Mouse (Mus musculus) layer of hippocampus, postnatal 14 days (tissue): ENCODE results near the gene Wnk2. TPM values are rescaled to one million over a fixed set of nuclear protein-coding genes. Genes with fewer than 3 reads are reported as not detected.
"Not testable (repeated sequence)": the region's sequence is repeated elsewhere in the genome, so short reads cannot be mapped to it uniquely, and the experiment has no call there.

ENCODE experiments used
- DNase-seq, 2 experiments: peaks; one replicate each; pipeline ENCODE4 v3.0.0; 2021 to 2022; ENCODE audit warnings: low spot score in 2 of 2, mixed read lengths in 1 of 2
- total RNA-seq, 2 experiments: library from RNA; stranded (reverse); gene quantifications; 2 replicates each; pipeline ENCODE4 v1.2.3; 2021

Gene Wnk2
- total RNA-seq, 2 experiments from 2014 or later, result 91.9 to 99.8 TPM

DNA sequence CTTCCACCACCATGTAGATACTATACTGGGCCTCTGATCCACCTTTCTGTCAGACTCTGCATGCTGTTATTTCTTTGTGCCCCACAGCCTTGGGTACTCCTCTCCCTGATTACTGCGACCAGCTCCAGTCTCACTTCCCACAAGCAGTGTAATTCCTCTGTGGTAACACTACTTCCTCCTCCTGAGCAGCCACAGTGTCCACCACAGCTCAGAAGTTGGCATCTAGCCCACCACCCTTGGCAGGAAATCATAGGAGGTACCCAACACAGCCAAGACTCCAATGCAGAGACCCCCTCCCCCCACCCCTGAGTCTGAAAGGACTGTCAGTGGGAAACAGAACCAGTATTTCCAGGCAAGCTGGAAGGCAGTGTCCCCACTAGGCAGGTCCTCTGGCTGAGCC, 47.4 kb downstream of the Wnk2 start:
- peak; percentile 73 to 88 for DNase-seq

DNA sequence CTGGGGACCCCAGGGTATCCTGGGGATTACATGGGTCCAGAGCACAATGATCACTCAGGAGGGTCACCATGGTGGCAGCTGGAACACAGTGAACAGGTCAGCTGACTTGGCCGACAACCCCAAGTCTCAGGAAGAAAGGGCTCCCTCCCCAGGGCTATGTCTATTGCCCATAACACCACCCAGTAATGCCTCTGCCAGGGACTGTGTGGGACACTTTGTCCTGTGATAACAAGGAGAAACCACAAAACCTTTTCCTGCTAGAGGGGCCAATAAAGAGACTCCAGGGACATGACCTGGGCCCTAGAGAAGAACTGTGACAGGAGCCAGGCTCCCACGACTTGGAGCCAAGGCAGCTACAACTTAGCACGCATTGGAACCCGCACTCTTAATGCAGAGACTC, 51.0 kb downstream of the Wnk2 start:
- peak in 1 of 2 experiments; percentile 29 for DNase-seq

DNA sequence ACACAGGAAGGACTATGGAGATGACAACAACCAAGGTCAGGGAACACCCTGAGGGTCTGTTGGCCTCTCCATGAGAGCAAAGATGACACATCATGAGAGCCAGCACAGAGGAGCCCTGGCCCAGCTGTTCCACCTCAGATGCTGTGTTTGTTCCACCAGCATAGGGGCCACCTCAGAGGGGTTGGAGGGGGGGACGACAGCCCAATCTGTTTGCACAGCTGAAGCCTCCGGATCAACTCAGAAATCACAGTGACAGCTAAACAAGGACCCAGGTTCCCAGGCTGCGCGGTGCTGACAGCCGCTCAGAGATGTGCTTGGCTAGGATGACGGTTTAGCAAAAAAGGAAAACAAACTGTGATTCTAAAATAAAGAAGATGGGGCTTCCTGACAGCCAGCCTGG, 53.1 kb downstream of the Wnk2 start:
- DNase-seq, result peak in 1 of 2 experiments; percentile 27

DNA sequence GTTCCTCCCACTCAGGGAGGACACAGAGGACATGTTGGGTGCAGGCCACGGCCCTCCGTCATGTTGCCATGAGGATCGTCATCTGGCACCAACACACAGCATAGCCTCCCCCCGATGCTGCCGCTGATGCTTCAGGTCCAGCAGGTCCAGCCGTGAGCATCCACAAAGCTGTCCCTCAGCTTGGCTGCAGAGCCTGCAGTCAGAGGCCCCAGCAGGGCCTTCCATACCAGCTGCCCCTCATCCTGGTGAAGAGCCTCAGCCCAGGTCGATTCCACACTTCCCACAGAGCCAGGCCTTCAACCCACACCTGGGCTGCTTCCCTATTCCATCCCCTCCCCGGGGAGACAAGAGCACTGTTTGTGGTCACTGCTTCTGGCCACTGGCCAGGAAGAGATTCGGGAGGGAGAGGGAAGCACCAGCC, 54.3 kb downstream of the Wnk2 start:
- no peak for DNase-seq

DNA sequence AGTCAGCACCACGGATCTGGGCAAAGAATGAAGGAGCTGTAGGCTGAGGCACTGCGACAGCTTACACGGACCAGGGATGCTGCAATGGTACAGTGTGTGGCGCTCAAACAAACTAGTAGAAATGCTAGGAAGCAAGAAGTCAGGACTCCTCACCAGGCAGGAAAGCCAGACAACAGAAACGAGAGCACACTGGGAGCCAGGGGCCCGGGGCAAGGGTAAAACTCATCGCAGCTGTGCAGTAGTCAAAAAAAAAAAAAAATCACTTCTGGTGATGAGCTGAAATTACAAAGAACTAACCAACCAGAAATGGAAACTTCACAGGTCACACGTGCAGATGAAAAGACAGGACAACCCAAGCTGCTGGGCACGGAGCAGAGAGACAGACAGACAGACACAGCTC, 55.2 kb downstream of the Wnk2 start:
- DNase-seq, result no peak

DNA sequence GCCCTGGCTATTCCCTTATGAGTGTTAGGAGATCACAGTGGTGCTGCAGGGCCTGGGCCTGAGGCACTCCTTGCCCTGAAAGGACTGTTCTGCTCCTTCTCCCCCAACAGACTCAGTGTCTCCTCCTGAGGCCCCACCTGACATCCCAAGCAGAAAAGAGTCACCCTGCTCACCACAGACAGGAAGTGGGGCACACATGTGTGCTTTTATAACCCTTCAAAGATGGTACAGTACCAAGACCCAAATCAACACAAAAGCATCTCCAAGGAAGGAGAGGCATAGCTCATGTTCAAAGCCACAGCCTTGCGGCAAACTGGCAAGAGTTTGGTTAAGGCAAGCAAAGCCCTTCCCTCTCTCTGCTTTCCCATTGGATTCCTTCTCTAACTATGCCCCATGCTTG, 57.6 kb downstream of the Wnk2 start:
- no peak for DNase-seq

DNA sequence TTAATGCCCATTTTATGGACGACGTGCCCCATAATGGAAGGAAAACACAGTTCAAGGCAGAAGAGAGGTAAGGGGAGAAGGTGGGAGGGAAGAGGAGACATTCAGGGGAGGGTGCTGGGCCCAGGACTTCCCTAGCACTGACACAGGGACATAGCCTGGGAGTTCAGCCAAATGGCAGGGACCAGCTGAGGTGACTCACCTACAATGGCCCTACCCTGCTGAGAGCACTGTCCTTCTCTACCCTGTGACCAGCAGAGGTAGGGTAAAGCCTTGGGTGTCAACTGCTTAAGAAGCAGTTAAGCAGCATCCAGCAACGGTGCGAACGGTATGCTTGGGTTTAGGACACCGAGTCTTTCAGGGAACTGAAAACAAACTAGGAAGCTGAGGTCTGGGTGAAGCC, 58.9 kb downstream of the Wnk2 start:
- no peak for DNase-seq

DNA sequence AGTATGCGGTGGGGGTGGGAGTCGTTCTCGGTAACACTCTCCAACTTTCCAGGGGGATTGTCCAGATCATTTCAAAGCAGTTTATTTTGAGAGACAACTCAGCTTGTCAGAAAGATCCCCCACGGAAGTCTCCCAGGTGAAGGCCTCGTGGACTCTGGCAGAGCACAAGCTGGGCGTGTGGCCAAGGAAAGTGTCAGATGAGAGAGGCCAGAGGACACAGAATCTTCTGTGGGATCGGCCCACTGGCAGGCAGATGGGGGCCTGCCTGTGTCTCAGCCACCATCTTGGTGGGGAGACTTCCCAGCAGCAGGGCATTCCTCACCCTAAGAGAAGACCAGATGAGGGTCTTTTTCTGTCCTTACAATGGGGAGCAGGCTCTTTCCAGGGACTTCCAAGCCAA, 60.4 kb downstream of the Wnk2 start:
- no peak for DNase-seq

DNA sequence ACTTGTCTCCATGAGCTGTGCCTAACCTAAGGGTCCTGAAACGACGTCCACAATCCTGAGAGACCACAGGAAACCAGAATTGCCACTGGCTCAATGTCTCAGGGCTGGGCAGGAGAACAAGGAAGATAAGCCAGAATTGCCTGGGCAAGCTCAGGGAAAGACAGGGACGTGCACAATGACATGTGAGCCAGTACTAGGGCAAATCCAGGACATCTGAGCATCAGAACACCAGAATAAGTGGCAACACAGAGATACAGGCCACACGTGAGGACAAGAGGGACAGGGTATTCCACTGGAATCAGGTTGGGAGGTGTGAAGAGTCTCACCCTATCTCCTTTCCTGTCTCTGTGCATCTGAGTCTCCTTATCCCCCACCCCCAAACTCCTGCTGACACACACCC, 61.4 kb downstream of the Wnk2 start:
- no peak for DNase-seq

DNA sequence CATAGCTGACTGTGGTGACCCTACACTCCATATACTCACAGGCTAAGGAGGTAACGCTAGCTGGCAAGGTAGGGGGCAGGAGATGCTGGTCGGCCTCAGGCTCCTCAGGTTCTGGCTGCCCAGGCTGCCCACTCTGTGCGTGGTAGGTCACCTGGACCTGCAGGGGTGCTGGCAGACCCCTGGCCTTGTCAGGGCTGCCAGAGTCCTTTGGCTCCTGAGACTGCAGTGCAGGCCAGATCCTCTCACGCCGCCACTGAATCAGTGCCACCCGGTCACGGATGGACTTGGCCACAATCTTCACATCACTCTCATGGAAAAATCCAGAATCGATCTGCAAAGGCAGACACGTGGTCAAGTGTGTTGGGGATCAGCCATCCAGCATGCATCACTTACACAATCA, 62.6 kb downstream of the Wnk2 start:
- no peak for DNase-seq

DNA sequence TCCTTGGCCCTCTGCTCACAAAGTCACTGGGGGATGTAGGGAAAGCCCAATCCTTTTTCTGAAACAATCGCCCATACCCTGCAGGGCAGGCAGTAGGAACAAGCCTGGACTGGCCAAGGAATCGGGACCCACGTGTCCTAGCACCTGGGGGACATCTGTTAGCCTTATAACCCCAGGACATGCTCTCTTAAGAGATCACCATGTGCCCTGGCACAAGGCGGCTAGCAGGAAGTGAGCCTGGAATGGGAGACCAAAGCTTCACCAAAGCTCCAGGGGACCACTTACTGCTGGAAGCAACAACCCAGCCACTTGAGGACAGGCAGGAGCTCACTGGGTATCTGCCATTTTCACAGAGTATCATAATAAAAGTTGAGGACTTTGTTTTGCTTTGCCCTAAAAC, 63.0 kb downstream of the Wnk2 start:
- no peak for DNase-seq

DNA sequence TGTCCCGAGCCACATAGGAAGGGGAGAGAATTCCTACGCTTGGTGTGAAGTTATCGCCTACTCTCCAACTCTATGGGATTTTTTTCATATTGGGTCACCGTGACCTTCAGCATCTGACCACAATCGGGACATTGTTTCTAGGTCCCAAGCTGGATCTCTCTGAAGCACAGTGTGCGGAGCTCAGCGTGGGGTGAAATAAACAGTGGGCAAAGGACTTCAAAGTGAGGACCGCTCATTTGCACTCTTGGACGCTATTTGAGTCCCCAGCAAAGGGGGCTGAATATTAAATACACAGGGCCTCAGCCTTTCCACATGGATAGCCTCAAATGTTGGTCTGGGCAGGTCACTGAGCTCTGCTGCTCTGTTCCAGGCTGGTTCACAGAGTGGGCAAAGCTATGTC, 63.9 kb downstream of the Wnk2 start:
- DNase-seq, result peak; percentile 34 to 71

DNA sequence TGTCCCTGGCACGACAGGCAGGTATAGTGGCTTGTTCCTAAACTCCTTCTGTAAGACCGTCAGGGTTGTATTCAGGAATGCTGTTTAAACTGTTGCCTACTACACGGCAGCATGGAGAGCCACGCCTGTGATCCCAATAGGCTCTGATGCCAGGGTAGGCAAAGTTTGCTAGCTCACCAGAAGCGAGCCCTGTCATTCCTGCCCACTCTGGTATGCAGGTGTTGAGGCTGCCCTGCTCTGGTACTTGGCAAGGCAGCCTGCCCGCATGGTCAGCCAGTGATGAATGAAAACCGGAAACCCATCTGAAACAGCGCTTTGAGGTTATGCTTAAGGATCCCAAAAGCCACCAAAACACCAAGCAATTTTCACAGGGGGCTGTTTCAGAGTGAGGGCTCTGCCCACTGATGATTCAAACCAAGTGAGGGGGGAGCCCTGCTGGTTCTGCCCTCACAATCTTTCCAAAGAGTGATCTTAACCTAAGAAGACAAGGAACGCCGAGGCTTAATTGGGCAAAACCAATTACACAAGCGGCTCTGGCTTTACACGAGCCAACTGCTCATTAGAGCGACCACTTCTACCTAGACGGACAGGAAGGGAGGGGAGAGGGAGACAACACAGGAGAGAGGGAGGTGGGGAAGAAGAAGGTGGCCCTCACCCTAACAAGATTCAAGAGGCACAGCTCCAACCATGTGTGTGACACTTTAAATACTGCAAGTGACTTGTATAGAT, 65.5 kb downstream of the Wnk2 start:
- DNase-seq, result no peak

DNA sequence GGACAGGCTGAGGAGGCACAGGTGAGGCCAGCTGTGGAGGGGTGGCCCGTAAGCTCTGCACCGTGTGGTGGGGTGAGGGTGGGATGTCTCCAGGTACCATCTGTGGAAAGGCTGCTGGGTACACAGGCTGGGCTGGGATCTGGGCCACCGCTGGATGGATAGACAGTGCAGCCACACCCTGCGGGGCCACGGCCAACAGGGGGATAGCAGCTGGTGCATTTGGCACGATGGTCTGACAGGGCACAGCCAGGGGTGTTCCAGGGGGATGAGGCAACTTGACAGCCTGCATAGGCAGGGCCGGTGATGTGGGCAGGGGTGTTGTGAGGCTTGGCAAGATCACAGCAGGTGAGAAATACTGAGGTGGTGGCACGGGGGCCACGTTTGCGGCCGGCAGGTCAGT, 71.6 kb downstream of the Wnk2 start:
- DNase-seq, result no peak

DNA sequence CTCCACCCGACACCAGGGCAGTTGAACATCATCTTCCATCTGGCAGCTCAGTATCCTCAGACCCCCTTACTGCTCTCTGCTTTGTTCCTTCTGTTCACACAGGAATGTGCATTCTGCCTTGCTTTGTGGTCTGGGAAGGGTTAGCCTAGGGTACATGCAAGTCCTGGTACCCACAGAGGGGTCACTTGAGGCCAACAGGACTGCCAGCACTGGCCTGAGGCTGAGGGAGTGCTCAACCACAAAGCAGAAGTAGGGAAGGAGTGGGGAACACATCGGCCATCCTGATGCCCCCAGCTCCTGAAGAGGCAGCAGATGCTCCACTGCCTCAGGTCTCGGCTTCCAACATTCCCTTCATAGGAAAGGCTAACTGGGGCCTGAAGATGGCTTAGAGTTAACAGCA, 72.4 kb downstream of the Wnk2 start:
- DNase-seq, result no peak

DNA sequence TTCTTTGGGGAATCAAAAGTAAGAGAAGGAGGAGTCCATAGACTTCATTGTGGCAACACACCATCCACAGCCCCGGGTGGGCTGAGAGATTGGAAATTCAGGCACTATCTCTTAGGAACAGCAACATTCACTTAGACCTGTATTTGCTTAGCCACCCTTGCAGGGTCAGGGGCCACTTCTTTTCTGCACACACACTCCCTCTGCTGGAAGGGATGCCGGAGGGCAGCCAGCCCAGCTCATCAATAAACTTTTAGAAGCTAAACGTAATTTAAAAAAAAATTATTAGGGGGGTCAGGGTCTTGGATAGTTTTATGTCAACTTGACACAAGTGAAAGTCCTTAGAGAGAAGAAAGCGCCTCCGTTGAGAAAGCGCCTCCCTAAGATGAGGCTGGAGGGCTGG, 74.5 kb downstream of the Wnk2 start:
- no peak for DNase-seq

DNA sequence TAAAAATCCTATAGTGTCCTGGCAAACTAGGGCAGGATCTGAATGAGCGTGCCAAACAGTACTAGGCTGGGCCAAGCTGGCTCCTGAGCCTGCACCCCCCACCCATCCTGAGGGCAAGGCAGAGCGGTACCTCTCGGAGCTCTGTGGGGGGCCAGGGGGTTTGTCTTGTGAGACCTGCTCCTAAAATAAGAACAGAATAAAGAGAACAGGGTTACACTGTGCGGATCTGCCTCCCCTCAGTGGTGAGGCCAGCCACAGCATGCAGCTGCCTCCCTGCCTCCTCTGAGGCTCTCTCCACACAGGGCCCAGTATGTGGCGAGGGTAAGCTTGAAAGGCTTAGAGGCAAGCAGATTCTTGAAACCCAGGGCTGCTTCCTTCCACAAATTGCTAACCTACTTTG, 76.0 kb downstream of the Wnk2 start:
- no peak for DNase-seq

DNA sequence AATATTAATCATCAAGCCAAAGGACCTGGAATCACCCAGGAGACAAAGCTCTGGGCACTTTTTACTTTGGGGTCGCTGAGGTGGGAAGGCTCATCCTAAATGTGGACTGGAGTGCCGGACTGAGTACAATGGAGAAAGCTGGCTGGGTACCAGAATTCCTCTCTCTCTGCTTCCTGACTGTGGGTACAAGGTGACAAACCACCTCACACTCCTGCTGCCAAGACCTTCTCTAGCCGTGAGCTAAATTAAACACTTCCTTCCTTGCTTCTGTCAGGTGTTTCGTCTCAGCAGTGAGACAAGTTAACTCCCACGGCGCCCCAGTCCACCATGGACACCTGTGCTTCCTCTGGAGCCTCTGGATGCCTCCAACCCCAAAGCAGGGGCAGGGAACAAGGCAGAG, 77.8 kb downstream of the Wnk2 start:
- DNase-seq, result no peak

DNA sequence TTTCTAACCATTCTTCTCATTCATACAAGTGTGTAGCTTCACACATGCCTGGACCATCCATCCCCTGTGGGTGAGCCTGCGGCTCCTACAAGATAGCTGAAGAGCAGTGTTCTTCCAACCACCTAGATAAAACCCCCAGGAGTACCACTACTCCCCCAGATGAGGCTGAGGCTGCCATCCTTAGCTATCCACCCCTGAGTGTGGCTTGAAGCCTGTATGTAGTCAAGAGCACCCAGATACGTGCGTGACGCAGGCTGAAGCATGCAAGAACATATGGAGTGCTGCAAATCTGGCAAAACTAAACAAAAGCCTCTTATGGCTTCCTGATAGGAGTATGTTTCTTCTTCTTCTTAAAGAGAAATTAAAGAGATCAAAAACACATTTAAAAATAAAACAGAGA, 78.4 kb downstream of the Wnk2 start:
- no peak for DNase-seq

DNA sequence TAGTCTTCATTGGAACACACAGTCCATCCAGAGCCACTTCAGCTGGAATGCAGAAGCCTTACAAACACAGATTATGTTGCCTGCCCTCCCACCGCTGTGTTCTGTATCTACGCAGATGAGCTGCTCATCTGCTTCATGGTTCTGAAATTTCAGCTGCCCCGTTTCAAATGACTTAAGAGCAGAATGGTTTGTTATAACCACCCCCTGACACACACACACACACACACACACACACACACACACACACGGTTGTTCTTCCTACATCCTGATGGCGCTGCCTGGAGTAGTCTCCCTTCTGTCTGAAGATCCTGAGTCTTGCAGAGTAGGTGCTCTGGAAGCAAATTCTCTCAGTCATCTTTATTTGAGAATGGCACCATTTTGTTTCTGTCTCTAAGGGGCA, 83.6 kb downstream of the Wnk2 start:
- DNase-seq, result no peak

DNA sequence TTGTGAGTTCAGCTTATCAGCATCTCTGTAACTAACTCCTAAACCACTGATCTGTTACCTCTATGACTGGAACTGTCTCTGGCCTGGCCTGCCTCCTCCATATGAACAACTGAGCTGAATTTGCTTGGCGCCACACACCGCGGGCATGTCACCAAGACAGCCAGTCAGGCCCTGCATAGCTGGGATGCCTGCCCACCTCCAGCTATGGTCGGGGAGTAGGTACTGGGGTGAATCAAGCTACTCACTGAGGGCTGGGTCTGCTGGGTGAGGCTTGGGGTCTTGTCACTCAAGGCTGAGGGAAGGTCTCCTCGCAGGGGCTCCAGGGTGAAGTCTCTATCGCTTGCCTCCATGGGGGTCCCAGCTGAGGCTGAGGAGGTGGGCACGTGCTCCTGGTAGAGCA, 87.4 kb downstream of the Wnk2 start:
- DNase-seq, result no peak

DNA sequence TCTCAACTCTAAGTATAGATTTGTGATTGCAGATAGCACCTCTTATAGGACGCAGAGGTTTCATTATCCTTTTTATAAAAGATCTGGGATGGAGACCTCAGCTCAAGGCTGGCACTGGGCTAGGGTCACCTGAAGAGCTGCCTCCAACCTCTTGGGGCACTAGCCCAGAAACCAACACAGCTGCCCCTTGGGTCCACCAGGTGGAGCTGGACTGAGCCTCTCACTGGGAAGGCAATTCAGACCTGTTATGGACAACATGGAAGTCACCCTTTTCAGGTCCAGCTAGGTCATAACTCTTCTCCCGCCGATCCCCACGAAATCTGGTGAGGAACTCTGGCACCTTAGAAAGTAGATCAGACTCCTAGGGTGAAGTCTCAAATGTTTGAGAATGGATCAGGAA, 89.3 kb downstream of the Wnk2 start:
- no peak for DNase-seq

DNA sequence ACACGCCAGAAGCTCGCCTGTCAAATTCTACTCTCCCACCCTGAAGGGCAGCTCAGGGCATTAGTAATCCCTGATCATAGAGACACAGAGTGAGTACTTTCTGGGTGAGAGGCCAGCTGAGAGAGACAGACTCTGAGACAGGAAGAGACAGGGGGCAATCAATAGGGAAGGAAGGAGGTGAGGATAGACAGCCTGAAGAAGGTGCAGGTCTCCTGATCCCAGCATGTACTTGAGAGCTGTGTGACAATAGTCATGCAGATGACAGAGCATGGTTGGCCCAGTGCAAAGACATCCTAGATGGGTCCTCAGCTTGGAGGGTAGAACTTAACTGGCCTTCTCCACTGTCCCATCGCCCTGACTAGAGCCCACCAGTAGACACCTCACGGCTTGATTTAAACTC, 91.5 kb downstream of the Wnk2 start:
- DNase-seq, result no peak

DNA sequence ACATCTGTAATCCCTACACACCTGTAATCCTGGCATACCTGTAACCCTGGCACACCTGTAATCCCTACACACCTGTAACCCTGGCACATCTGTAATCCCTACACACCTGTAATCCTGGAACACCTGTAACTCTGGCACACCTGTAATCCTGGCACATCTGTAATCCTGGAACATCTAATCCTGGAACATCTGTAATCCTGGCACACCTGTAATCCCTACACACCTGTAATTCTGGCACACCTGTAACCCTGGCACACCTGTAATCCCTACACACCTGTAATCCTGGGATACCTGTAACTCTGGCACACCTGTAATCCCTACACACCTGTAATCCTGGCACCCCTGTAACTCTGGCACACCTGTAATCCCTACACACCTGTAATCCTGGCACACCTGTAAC, 93.1 kb downstream of the Wnk2 start:
- not testable (repeated sequence) for DNase-seq
